12 mouse cellular contexts compared by ENCODE assay signal in genomic region chr4:150523351-150523750, GRCm38 (mm10).
DNase-seq lines count a peak whose midpoint lies in the region; ATAC-seq lines count a peak whose summit lies in the region.
"Had no signal": no experiment of that assay in that cellular context is flagged by ENCODE, and none has a peak within 500 bp of the region (broad histone marks: within the 10 kb centered on the region; RNA-seq: fewer than 3 reads in every experiment).

No protein-coding gene starts in this region.

- H3K9ac ChIP-seq in midbrain, embryonic 14.5 days (replicated peaks; ENCODE audit: low read length): no peak overlapping the region
- H3K9ac ChIP-seq in liver, embryonic 15.5 days: no peak overlapping the region

- H3K4me2 ChIP-seq in midbrain, embryonic 14.5 days (ENCODE audit: low read length): no peak overlapping the region
- H3K4me2 ChIP-seq in liver, embryonic 15.5 days: peak overlapping the region; percentile 27; the same call in 1 of the 2 replicates

- DNase-seq in midbrain, embryonic 10.5 days (ENCODE audit: low spot score): no peak
- no peak for DNase-seq in midbrain, embryonic 14.5 days
- peak; percentile 75 for DNase-seq in c-Kit-positive CD71-positive TER-119-positive erythroid progenitor cells, embryonic 14.5 days (ENCODE audit: low spot score)
- peak; percentile 35 for DNase-seq in yolk sac, embryonic 10.5 days (ENCODE audit: low spot score)
- no peak for DNase-seq in kidney, postnatal 14 days
- DNase-seq in urinary bladder, postnatal 10 days (ENCODE audit: low spot score): no peak
- DNase-seq: gastrocnemius, postnatal 14 days; retina, postnatal 1 day had no signal

- no peak overlapping the region for H3K4me3 ChIP-seq in midbrain, embryonic 10.5 days
- no peak overlapping the region for H3K4me3 ChIP-seq in midbrain, embryonic 14.5 days (replicated peaks; ENCODE audit: low read depth, low read length)
- no peak overlapping the region for H3K4me3 ChIP-seq in liver, embryonic 15.5 days (replicated peaks)

- H3K27ac ChIP-seq in midbrain, embryonic 10.5 days (replicated peaks): peak overlapping the region; percentile 46
- no peak overlapping the region; the same call in 1 of the 2 replicates for H3K27ac ChIP-seq in midbrain, embryonic 14.5 days (replicated peaks; ENCODE audit: low read depth, low read length)
- H3K27ac ChIP-seq in liver, embryonic 15.5 days (replicated peaks): peak overlapping the region; percentile 75
- H3K27ac ChIP-seq: macrophage had no signal

- no peaks in the 10 kb centered on the region for H3K9me3 ChIP-seq in midbrain, embryonic 10.5 days (replicated peaks)
- no peaks in the 10 kb centered on the region for H3K9me3 ChIP-seq in midbrain, embryonic 14.5 days (ENCODE audit: control insufficient read depth, low read length)
- H3K9me3 ChIP-seq in liver, embryonic 15.5 days (replicated peaks): no peaks in the 10 kb centered on the region

- peaks cover 11% of the 10 kb centered on the region for H3K4me1 ChIP-seq in midbrain, embryonic 10.5 days
- H3K4me1 ChIP-seq in midbrain, embryonic 14.5 days (ENCODE audit: control insufficient read depth, insufficient read depth, low read length): peaks cover 4% of the 10 kb centered on the region; the same call in 1 of the 2 replicates
- peaks cover 47% of the 10 kb centered on the region for H3K4me1 ChIP-seq in liver, embryonic 15.5 days (replicated peaks)

- peaks cover 50% of the 10 kb centered on the region for H3K36me3 ChIP-seq in midbrain, embryonic 10.5 days
- peaks cover 8% of the 10 kb centered on the region; the same call in 1 of the 2 replicates for H3K36me3 ChIP-seq in midbrain, embryonic 14.5 days (ENCODE audit: control insufficient read depth, insufficient read depth, low read length)
- H3K36me3 ChIP-seq in liver, embryonic 15.5 days (replicated peaks): no peaks in the 10 kb centered on the region; the same call in 1 of the 2 replicates

- no peaks in the 10 kb centered on the region for H3K27me3 ChIP-seq in midbrain, embryonic 10.5 days (ENCODE audit: low read depth, poor library complexity, severe bottlenecking)
- no peaks in the 10 kb centered on the region for H3K27me3 ChIP-seq in midbrain, embryonic 14.5 days (ENCODE audit: control insufficient read depth, insufficient read depth, low read length)
- H3K27me3 ChIP-seq in liver, embryonic 15.5 days: no peaks in the 10 kb centered on the region

- ATAC-seq in midbrain, embryonic 14.5 days (ENCODE audit: low FRiP score, low TSS enrichment): no peak
- ATAC-seq in liver, embryonic 15.5 days (ENCODE audit: insufficient read depth): peak; percentile 69
- ATAC-seq: activated CD4-positive, CD25-positive, alpha-beta regulatory T cell, adult 4 months; intestine, embryonic 16.5 days had no signal

Comparison
In these comparisons a context has a peak if more than half of its experiments do, and no peak if none do; other contexts are left out.
1. DNase-seq: peak in c-Kit-positive CD71-positive TER-119-positive erythroid progenitor cells, embryonic 14.5 days (single experiment) and yolk sac, embryonic 10.5 days (single experiment); none in midbrain, embryonic 10.5 days (single experiment), midbrain, embryonic 14.5 days (single experiment), kidney, postnatal 14 days (single experiment) and urinary bladder, postnatal 10 days (single experiment).